Mouse (Mus musculus) G1E (cell line): ENCODE results near the gene Tbc1d2. TPM values are rescaled to one million over a fixed set of nuclear protein-coding genes. Genes with fewer than 3 reads are reported as not detected.

Source experiments
- ATAC-seq: 2 replicates; pipeline ENCODE4 v1.8.0; 2016; ENCODE audit warnings: mild to moderate bottlenecking; ENCODE audit not compliant: insufficient number of reproducible peaks, poor library complexity, low FRiP score, severe bottlenecking; ENCODE audit errors: extremely low read depth
- DNase-seq: peaks from one replicate; pipeline ENCODE4 v3.0.0; 2012; ENCODE audit warnings: low spot score
- H3K27me3 ChIP-seq: 2 replicates; pipeline ENCODE4 v1.6.1; 2012; ENCODE audit warnings: mild to moderate bottlenecking, low read length, inconsistent platforms; ENCODE audit not compliant: insufficient read depth
- H3K36me3 ChIP-seq: replicated peaks from 2 replicates; pipeline ENCODE3; 2012; ENCODE audit warnings: mild to moderate bottlenecking, inconsistent platforms
- H3K4me1 ChIP-seq: 2 replicates; pipeline ENCODE4 v1.6.1; 2012; ENCODE audit warnings: low read depth, low read length, inconsistent platforms, mixed read lengths; ENCODE audit not compliant: insufficient read depth
- H3K4me3 ChIP-seq: 2 replicates; pipeline ENCODE4 v1.5.1; 2012; ENCODE audit warnings: low read depth, mild to moderate bottlenecking, inconsistent platforms, low read length, moderate library complexity, mixed read lengths
- H3K9me3 ChIP-seq: replicated peaks from 2 replicates; pipeline ENCODE4 v1.6.1; 2012; ENCODE audit warnings: inconsistent platforms
- CTCF ChIP-seq: IDR thresholded peaks from 2 replicates; pipeline ENCODE4 v1.5.1; 2012; ENCODE audit warnings: low read depth, low read length, inconsistent platforms, mixed read lengths
- GATA1 ChIP-seq: IDR thresholded peaks from 2 replicates; pipeline ENCODE4 v1.6.1; 2012; ENCODE audit warnings: borderline replicate concordance, low read length, inconsistent platforms, mixed read lengths
- GATA2 ChIP-seq: IDR thresholded peaks from 2 replicates; pipeline ENCODE4 v1.6.1; 2012; ENCODE audit warnings: low read depth, low read length, inconsistent platforms, borderline replicate concordance
- POLR2AphosphoS5 ChIP-seq: IDR thresholded peaks from 2 replicates; pipeline ENCODE4 v1.6.1; 2012; ENCODE audit warnings: low read depth, low read length, inconsistent platforms; ENCODE audit not compliant: insufficient replicate concordance
- TAL1 ChIP-seq: conservative IDR thresholded peaks from 2 replicates; pipeline ENCODE4 v1.6.1; 2012; ENCODE audit warnings: low read depth, low read length, inconsistent platforms, mixed read lengths
- polyA plus RNA-seq: library from polyadenylated mRNA; stranded (reverse); fragments of >175 nt; gene quantifications from 2 replicates; pipeline ENCODE4 v1.2.3, GENCODE M21; 2012
- total RNA-seq, 2 experiments: library from RNA; stranded (forward) in 1 of 2; stranded (reverse) in 1 of 2; fragments of 200-1000 nt in 1 of 2; fragments of >200 nt in 1 of 2; fragmentation: Nextera tagmentation in 1 of 2; gene quantifications; 2 replicates each; pipeline ENCODE4 v1.2.3; 2014 to 2017

The Tbc1d2 gene
- total and polyA plus RNA-seq, 3 experiments = 0.16 TPM; not detected in 2

DNA sequence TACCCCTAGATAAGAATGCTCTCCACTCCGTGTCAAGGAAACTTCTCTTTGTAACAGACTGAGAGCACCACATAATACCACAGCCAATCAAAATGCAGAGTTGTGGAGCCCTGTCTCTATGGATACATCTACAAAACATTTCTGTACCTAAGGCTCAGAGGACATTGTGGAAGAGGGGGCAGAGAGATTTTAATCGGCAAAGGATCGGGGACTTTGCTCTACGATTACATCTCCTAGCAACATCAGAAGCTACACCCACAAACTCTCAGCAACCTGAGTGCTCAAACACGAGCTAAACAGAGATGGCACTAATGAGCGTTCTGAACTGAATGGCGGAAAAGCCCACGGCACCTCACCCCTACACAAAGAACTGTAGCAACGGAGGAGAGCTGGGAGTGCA is 78.3 kb downstream of the Tbc1d2 start:
- no peak for DNase-seq
- no peak for ATAC-seq
- TF ChIP-seq TAL1 (no peak), GATA1 (no peak)

GRCm38 (mm10) chr4:46569671-46570070 is 80.3 kb downstream of the Tbc1d2 start:
- Histone ChIP-seq H3K27me3 (no peaks in the 10 kb centered on the region), H3K4me1 (peaks cover 87% of the 10 kb centered on the region), H3K36me3 (peaks cover 89% of the 10 kb centered on the region), H3K4me3 (no peak overlapping the region; the same call in 1 of the 2 replicates), H3K9me3 (peaks cover 7% of the 10 kb centered on the region)
- DNase-seq (no peak), ATAC-seq (no peak)
- no peak for TF ChIP-seq CTCF
- no peak for TF ChIP-seq POLR2AphosphoS5
- TF ChIP-seq GATA1 = no peak
- no peak for TF ChIP-seq GATA2
- TF ChIP-seq TAL1 = no peak

More for the DNA sequence above, 78.3 kb downstream of the Tbc1d2 start:
- Histone ChIP-seq H3K36me3 (peaks cover 72% of the 10 kb centered on the region), H3K4me3 (no peak overlapping the region), H3K27me3 (no peaks in the 10 kb centered on the region), H3K9me3 (peaks cover 11% of the 10 kb centered on the region), H3K4me1 (peaks cover 70% of the 10 kb centered on the region)

GRCm38 (mm10) chr4:46568169-46568568 is 81.8 kb downstream of the Tbc1d2 start:
- ATAC-seq = no peak
- Histone ChIP-seq H3K9me3 (peaks cover 7% of the 10 kb centered on the region), H3K36me3 (peaks cover 89% of the 10 kb centered on the region), H3K4me1 (peaks cover 87% of the 10 kb centered on the region), H3K4me3 (0 out of 2 replicates have a peak overlapping the region, but pooled peaks have one; percentile 24), H3K27me3 (no peaks in the 10 kb centered on the region)
- no peak for TF ChIP-seq CTCF
- no peak for TF ChIP-seq GATA2
- no peak for DNase-seq

DNA sequence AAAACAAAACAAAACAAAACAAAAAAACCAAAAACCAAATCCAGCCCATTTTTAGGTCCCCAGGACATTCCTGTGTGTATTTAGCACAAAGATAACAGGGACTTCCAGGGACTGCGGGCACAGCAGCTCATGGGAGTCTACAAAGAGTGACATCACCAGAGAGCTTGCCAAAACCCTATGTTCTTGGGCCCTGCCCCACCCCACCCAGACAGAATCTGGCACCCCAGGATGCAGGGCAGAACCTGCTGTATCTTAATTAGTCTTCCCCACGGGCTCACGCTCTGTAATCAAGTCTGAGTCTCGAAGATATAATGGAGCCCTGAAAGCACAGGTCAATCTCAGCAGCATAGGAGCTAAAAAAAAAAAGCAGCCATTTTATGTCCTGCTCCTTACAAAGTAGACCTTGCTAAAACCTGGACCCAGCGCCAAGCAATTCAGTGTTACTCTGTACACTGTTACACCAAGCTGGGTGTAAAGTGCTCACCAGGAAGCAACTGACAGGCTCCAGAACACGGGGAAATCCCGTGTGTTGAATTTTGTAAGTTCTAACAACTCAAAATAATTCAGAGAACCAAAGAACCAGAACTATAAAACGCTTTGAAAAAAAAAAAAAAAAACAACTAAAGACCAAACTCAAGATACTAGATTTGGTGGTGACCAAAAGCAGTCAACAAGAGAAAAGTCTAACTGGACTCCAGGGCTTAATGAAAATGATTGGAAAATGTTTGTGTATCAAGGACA is 82.9 kb downstream of the Tbc1d2 start:
- no peaks in the 10 kb centered on the region for H3K27me3 ChIP-seq
- no peak overlapping the region for H3K4me3 ChIP-seq
- TF ChIP-seq POLR2AphosphoS5 (no peak), CTCF (no peak)
- no peak for ATAC-seq
- peaks cover 5% of the 10 kb centered on the region for H3K9me3 ChIP-seq
- peaks cover 90% of the 10 kb centered on the region for H3K36me3 ChIP-seq
- H3K4me1 ChIP-seq = peaks cover 91% of the 10 kb centered on the region
- DNase-seq = no peak

GRCm38 (mm10) chr4:46565393-46565955 is 84.5 kb downstream of the Tbc1d2 start:
- no peaks in the 10 kb centered on the region for H3K9me3 ChIP-seq
- H3K27me3 ChIP-seq = no peaks in the 10 kb centered on the region
- peaks cover 92% of the 10 kb centered on the region for H3K36me3 ChIP-seq
- DNase-seq (no peak), ATAC-seq (no peak)
- peaks cover 91% of the 10 kb centered on the region for H3K4me1 ChIP-seq
- H3K4me3 ChIP-seq = no peak overlapping the region
- no peak for TF ChIP-seq TAL1
- TF ChIP-seq GATA2 = no peak
- no peak for TF ChIP-seq POLR2AphosphoS5
- no peak for TF ChIP-seq GATA1
- TF ChIP-seq CTCF = no peak

GRCm38 (mm10) chr4:46564247-46564646 is 85.8 kb downstream of the Tbc1d2 start:
- TF ChIP-seq GATA2 (no peak), GATA1 (no peak), POLR2AphosphoS5 (no peak), TAL1 (no peak), CTCF (no peak)
- Histone ChIP-seq H3K4me3 (peak overlapping the region; percentile 64; the same call in 1 of the 2 replicates), H3K36me3 (peaks cover 93% of the 10 kb centered on the region), H3K9me3 (no peaks in the 10 kb centered on the region), H3K27me3 (no peaks in the 10 kb centered on the region), H3K4me1 (peaks cover 92% of the 10 kb centered on the region)
- no peak for DNase-seq
- ATAC-seq = no peak
